Mouse (Mus musculus) embryonic fibroblast, embryonic 13.5 days (primary cell): ENCODE measurements around the gene Vkorc1.

Source experiments
- CTCF ChIP-seq: IDR thresholded peaks from 2 replicates; pipeline ENCODE4 v1.5.1; 2011; ENCODE audit warnings: mild to moderate bottlenecking, control low read depth, low read length, moderate library complexity, borderline replicate concordance; ENCODE audit not compliant: insufficient read depth
- POLR2A ChIP-seq: IDR thresholded peaks from 2 replicates; pipeline ENCODE4 v1.6.1; 2011; ENCODE audit warnings: low read depth, mild to moderate bottlenecking, control low read depth, low read length, moderate library complexity

GRCm38 (mm10) chr7:127915293-127915692, 19.9 kb upstream of the Vkorc1 start:
- no peak for TF ChIP-seq POLR2A
- no peak for TF ChIP-seq CTCF
